Mouse (Mus musculus): Measurements from ENCODE around the gene Entpd1. TPM values are rescaled to one million over a fixed set of nuclear protein-coding genes. Genes with fewer than 3 reads are reported as not detected.

Gene Entpd1
- polyA plus RNA-seq (2015; fragmentation: Nextera tagmentation; extraction: Ambion mirVana), result 8.1 and 10.7 TPM in 2 replicates

DNA sequence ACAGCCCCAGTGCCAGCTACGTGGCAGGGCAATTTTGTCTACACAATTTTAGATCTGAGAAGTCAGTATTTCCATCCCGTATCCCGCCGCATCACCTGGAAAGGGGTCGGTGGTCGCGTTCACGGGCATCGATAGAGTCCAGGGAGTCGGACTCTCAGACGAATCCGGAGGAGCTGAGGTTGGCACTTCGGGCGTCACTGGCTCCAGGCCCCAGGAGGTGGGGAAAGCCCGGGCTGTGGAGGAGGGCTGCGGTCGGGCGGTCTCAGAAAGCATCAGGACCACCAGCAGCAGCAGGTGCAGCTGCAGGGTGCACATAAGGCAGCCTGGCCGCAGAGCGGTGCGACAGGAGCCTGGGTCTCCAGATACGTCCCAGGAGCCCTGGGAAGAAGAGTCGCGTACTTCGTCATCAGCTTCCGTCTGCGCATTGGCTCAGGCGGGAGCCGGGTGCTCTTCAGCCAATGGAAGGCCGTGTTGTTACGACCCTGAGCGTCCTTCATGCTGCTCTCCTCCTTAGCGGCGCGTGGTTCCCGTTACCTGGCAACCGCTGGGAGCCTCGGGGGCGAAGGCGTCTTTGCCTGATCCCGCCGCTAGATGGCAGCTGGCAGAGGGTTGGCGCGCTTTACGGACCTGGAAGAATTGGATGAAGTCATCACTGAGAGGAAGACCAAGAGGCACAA, at the start of gene Entpd1, which contains the start of gene Tctn3:
Entpd1 (plus strand) TSS at position 537 of the 677 bp plus-strand sequence.
Tctn3 (minus strand) TSS at position 404 of the 677 bp plus-strand sequence.
- Histone ChIP-seq H3K9ac (peak within 1 kb of the TSS; percentile 82), H3K27me3 (no peaks in the 10 kb centered on the region), H3K27ac (replicated peaks) (peak within 1 kb of the TSS; percentile 64; the same call in 1 of the 2 replicates), H3K4me1 (replicated peaks) (peaks cover 12% of the 10 kb centered on the region), H3K4me3 (peak within 1 kb of the TSS; percentile 75), H3K36me3 (peaks cover 26% of the 10 kb centered on the region), H3K9me3 (no peaks in the 10 kb centered on the region), H3K4me2 (peak within 1 kb of the TSS; percentile 83)
- WGBS, result under 1% methylated on average over 45 of the region's 45 CpGs
- ATAC-seq (ENCODE audit: low read depth), result peak; percentile 100

DNA sequence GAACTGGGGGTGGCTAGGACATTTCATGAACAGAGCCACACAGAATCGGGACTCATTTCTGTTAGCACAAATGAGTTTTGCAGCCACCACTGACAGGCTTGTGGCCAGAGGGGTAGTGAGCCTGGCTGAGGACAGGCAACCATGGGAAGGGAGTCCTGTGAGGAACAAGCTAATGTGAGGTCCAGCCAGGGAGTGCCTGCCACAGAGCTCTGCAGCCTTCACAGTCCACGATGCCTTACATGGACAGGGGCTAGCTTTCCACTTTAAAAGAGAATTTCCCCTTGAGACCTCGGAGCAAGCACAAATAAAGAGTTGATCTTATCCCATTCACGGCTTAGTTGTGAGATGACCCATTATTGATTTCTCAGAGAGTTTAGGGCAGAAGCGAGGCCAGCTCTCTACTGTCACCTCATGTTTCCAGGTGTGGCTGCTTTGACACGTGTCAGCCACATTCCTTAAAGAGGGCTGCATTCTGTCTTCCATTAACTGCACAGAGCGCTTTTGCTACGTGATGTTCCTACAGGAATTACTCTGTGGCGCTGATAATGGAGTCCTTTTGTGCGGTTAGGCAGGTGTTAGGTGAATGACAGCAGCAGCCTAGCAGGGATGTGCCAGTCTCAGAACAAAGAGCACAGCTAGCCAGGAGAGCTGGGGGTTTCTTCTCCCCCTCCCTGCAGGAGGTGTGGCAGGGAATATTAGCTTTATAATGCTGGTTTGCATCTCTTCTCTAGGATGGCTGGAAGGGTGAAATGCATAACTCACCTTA, 48.1 kb upstream of the Entpd1 start:
- no peak for ATAC-seq (ENCODE audit: low read depth)
- no peak overlapping the region for H3K9ac ChIP-seq
- 88% methylated on average over 10 of the region's 10 CpGs for WGBS
- no peaks in the 10 kb centered on the region for H3K9me3 ChIP-seq
- no peak overlapping the region for H3K4me2 ChIP-seq
- H3K4me1 ChIP-seq (replicated peaks), result no peaks in the 10 kb centered on the region
- no peaks in the 10 kb centered on the region for H3K27me3 ChIP-seq
- no peak overlapping the region for H3K4me3 ChIP-seq
- H3K27ac ChIP-seq (replicated peaks), result no peak overlapping the region
- H3K36me3 ChIP-seq, result peaks cover 74% of the 10 kb centered on the region

DNA sequence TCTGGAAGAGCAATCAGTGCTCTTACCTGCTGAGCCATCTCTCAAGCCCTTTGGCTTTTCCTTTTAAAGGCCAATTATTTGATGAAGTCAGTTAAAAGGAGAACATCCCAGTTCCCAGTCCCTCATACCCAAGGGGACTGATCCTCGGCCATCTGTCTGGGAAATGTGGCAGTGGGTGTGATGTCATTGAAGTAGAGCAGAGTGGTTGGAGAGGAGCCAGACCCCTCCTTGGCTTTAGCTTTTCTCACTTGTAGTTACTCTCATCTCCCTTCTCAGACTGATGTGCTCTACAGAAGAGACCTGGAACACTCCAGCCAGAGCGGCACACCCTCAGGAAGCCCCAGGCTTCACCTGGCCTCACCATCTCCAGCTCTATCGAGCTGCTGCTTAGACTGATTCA, 44.5 kb upstream of the Entpd1 start:
- no peak overlapping the region for H3K9ac ChIP-seq
- no peak overlapping the region for H3K4me3 ChIP-seq
- peaks cover 15% of the 10 kb centered on the region for H3K9me3 ChIP-seq
- peaks cover 99% of the 10 kb centered on the region for H3K36me3 ChIP-seq
- H3K27ac ChIP-seq (replicated peaks), result no peak overlapping the region
- no peak for ATAC-seq (ENCODE audit: low read depth)
- H3K4me2 ChIP-seq, result no peak overlapping the region
- no peaks in the 10 kb centered on the region for H3K27me3 ChIP-seq
- 89% methylated on average over 3 of the region's 3 CpGs for WGBS
- no peaks in the 10 kb centered on the region for H3K4me1 ChIP-seq (replicated peaks)

DNA sequence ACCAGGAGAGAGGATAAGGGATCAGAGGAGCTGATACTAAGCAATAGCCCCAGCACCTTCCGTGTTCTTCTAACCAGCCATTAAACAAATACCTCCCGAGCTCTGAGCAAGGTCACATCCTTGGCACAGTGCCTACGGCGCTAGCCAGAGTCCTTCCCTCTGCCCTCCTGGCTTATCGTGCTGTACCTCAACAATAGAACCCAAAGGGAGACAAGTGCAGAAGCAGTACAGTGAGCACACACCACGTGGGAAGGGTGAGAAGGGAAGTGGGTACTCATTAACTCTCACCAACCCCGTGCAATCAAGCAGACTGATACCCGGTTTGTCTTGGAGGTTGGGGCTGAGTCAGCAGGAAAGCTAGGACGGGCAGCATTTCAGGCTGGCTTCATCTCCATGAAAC, 41.4 kb upstream of the Entpd1 start:
- 95% methylated on average over 9 of the region's 9 CpGs for WGBS
- peaks cover 15% of the 10 kb centered on the region for H3K9me3 ChIP-seq
- no peaks in the 10 kb centered on the region for H3K27me3 ChIP-seq
- peaks cover 100% of the 10 kb centered on the region for H3K36me3 ChIP-seq
- H3K4me3 ChIP-seq, result no peak overlapping the region
- no peak overlapping the region for H3K27ac ChIP-seq (replicated peaks)
- H3K9ac ChIP-seq, result no peak overlapping the region
- H3K4me2 ChIP-seq, result no peak overlapping the region
- no peak for ATAC-seq (ENCODE audit: low read depth)
- H3K4me1 ChIP-seq (replicated peaks), result no peaks in the 10 kb centered on the region

DNA sequence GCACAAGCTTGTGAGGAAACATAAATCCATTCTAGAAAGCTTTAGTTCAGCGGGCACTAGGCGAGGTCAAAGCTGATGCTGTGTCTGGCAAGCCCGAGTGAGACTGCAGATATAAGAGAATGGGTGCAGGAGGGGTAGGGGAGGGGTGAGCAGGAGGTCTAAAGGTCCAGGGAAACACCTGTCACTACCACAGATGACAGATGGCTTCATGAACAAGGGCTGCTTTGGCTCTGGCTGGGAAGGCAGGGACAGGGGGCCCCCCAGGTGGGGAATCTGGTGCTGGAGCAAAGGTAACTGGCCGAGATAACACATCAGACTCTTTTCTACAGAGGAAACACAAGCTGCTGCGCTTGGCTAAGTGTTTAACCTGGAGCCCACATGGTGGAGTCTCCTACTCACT, 36.7 kb upstream of the Entpd1 start:
- Histone ChIP-seq H3K4me3 (no peak overlapping the region), H3K9ac (no peak overlapping the region), H3K4me2 (no peak overlapping the region), H3K27me3 (no peaks in the 10 kb centered on the region), H3K36me3 (peaks cover 99% of the 10 kb centered on the region), H3K4me1 (replicated peaks) (no peaks in the 10 kb centered on the region), H3K9me3 (peaks cover 5% of the 10 kb centered on the region), H3K27ac (replicated peaks) (no peak overlapping the region)
- WGBS, result 72% methylated on average over 5 of the region's 5 CpGs
- ATAC-seq (ENCODE audit: low read depth), result no peak

DNA sequence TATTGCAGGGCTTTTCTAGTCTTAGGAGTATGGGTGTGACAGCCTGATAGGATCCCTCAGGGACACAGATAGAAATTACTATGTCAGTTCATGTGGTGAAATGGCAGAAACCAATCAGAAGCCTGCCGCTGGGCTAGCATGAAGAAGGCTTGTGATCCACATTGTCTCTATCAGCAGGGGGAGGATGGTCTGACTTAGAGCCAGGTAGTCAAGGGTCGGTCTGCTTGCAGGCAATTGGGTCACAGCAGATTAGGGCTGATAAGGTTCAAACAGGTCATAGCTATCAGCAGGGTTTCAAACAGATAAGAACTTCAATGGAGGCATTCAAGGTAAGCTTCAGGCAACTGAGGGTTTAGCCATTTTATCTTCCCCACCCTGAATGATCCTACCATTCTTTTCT, 31.3 kb upstream of the Entpd1 start:
- Histone ChIP-seq H3K4me1 (replicated peaks) (peaks cover 2% of the 10 kb centered on the region; the same call in 1 of the 2 replicates), H3K9ac (no peak overlapping the region), H3K9me3 (no peaks in the 10 kb centered on the region), H3K4me3 (no peak overlapping the region), H3K27me3 (no peaks in the 10 kb centered on the region), H3K4me2 (no peak overlapping the region), H3K27ac (replicated peaks) (no peak overlapping the region), H3K36me3 (peaks cover 84% of the 10 kb centered on the region)
- WGBS, result 91% methylated on average over 2 of the region's 2 CpGs
- no peak for ATAC-seq (ENCODE audit: low read depth)

DNA sequence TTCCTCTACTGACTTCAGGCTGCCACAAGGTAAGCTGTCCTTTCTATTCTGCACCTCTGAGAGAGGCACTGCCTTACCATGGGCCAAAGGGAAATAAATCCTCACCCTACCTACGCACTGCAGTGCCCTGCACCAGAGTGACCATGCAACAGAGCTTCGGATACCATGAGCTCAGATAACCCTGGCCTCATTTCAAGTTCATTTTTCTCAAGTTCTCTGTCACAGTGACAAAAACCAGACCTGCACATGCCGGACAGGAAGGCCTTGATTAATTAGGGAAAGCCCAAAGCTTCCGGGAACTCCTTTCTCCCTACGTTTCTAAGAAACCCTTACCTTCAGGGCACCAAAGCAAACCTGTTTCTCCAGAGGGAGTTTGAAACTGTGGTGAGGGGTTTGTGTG, 30.5 kb upstream of the Entpd1 start:
- no peaks in the 10 kb centered on the region for H3K9me3 ChIP-seq
- no peak overlapping the region for H3K4me3 ChIP-seq
- peaks cover 76% of the 10 kb centered on the region for H3K36me3 ChIP-seq
- H3K27ac ChIP-seq (replicated peaks), result no peak overlapping the region
- no peak overlapping the region for H3K9ac ChIP-seq
- 93% methylated on average over 5 of the region's 5 CpGs for WGBS
- H3K4me1 ChIP-seq (replicated peaks), result peaks cover 9% of the 10 kb centered on the region
- no peak for ATAC-seq (ENCODE audit: low read depth)
- no peak overlapping the region for H3K4me2 ChIP-seq
- H3K27me3 ChIP-seq, result no peaks in the 10 kb centered on the region

DNA sequence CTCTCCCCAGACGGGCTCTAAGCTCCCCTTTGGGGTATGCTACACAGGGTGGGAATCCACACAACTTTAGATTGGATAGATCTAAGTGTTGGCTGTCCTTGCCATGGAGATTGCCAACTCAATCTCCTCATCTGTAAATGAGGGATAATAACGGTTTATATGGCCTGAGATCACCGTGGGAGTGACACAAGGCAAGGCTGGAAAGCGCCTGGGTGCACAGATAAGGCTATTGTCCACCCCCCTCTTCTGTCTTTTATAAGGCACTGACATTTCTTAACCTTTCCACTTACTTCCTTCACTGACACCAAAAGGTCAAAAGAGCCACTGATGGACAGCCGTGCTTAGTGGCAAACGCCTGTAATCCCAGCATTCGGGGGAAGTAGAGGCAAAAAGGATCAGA, 25.3 kb upstream of the Entpd1 start:
- Histone ChIP-seq H3K27ac (replicated peaks) (no peak overlapping the region), H3K4me1 (replicated peaks) (peaks cover 21% of the 10 kb centered on the region), H3K9me3 (no peaks in the 10 kb centered on the region), H3K9ac (peak overlapping the region; percentile 87), H3K4me2 (peak overlapping the region; percentile 80), H3K27me3 (no peaks in the 10 kb centered on the region), H3K4me3 (peak overlapping the region; percentile 86), H3K36me3 (peaks cover 28% of the 10 kb centered on the region)
- ATAC-seq (ENCODE audit: low read depth), result no peak
- WGBS, result 61% methylated on average over 7 of the region's 7 CpGs

DNA sequence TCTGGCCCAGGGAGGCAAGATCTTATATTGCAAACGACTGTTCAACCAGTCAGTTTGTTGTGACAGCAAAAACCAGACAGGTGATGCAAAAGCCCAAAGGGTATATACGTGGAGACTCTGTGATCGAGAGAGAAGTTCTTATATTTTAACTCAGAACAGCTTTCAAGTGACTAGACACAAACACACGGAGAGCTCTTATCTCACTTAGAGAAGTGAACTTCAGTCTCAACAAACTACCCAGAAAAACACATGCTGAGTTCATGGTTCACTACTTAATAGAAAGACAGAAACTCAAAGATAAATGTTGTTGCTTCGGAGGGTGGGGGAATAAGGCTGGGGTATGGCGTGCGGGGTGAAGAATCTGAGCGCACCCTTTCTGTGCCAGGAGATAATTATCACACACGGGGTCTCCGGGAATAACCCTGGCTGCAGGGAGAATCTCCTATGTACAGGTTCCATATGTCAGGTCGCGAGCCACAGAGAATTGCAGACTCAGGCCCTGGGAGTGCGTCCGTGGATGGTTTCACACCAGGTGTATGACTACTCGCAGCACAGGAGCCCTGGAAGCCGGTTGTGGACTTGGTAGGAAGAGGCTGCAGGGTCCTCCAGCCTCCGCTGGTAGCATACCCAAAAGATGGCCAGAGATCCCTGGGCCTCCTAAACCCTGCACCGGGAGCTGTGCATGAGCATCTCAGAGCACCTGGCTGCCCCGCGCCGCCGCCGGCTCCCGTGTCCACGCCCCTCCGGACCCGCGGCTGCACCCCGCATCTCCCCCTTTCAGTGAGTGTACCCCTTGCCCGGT, 24.5 kb upstream of the Entpd1 start:
- Histone ChIP-seq H3K9ac (peak overlapping the region; percentile 87), H3K9me3 (no peaks in the 10 kb centered on the region), H3K4me3 (peak overlapping the region; percentile 86), H3K36me3 (peaks cover 20% of the 10 kb centered on the region), H3K4me2 (peak overlapping the region; percentile 80), H3K4me1 (replicated peaks) (peaks cover 21% of the 10 kb centered on the region), H3K27ac (replicated peaks) (peak overlapping the region; percentile 68), H3K27me3 (no peaks in the 10 kb centered on the region)
- WGBS, result 6% methylated on average over 30 of the region's 30 CpGs
- ATAC-seq (ENCODE audit: low read depth), result peak; percentile 60

DNA sequence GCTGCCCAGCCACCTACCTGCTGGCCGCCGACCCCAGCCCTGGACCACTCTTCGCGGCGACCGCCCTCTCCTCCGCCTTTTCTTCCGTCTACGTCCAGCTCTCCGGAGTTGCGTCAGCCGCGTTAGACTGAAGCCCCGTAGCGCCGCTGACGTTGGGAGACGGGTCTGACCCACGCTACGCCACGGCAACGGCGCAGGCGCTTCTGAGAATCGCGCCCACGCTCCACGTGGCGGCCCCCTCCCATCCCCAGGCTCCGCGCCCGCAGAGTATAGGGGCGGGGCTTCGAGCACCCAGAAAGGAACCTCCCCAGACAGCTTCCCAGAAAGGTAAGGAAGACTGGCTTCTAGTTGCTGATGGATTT, 23.9 kb upstream of the Entpd1 start, which contains the start of gene Aldh18a1:
Aldh18a1 (minus strand) TSS at position 171 of the 362 bp plus-strand sequence.
- Histone ChIP-seq H3K4me3 (peak within 1 kb of the TSS; percentile 86), H3K9me3 (no peaks in the 10 kb centered on the region)

DNA sequence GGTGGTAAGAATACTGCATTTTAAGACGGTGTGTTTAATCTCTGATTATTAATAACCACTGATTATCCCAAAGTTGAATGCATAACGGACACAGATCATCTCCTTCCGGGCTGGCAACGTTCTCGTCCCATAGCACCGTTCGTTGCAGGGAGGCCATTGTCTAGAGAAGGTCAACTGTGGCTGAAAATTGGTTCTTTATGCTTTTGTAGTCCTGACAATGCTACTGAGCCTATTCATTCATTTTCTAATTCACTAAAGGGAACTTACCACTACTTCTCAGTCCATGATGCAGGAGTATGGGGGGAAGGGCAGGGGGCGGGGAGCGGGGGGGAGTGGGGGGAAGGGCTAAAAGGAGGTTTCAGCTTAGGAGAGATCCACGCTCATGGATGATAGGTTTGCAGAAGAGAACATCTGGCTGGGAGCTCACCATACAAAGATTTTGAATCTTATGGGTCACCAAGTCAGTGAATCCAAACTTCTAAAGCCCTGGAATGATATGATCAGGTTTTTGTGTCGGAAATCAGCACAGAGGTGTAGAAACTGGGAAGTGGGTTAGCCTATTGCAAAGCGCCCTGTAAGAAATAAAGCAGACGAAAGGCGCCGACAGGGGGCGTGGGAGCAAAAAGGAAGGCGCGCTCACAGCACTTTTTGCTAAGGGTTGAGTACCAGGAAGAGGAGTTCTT, 23.2 kb upstream of the Entpd1 start:
- WGBS, result under 1% methylated on average over 18 of the region's 18 CpGs
- Histone ChIP-seq H3K4me2 (peak overlapping the region; percentile 80), H3K9ac (peak overlapping the region; percentile 87), H3K27me3 (no peaks in the 10 kb centered on the region), H3K27ac (replicated peaks) (peak overlapping the region; percentile 76), H3K36me3 (peaks cover 10% of the 10 kb centered on the region; the same call in 1 of the 2 replicates), H3K4me3 (peak overlapping the region; percentile 86), H3K4me1 (replicated peaks) (peaks cover 21% of the 10 kb centered on the region), H3K9me3 (no peaks in the 10 kb centered on the region)
- ATAC-seq (ENCODE audit: low read depth), result peak; percentile 82

More for the DNA sequence above, 23.9 kb upstream of the Entpd1 start, which contains the start of gene Aldh18a1:
- Histone ChIP-seq H3K4me1 (replicated peaks) (peaks cover 21% of the 10 kb centered on the region), H3K27ac (replicated peaks) (peak within 1 kb of the TSS; percentile 76), H3K27me3 (no peaks in the 10 kb centered on the region), H3K4me2 (peak within 1 kb of the TSS; percentile 80), H3K9ac (peak within 1 kb of the TSS; percentile 87), H3K36me3 (peaks cover 14% of the 10 kb centered on the region)
- ATAC-seq (ENCODE audit: low read depth), result peak; percentile 96
- under 1% methylated on average over 32 of the region's 34 CpGs for WGBS
